Mouse (Mus musculus): ENCODE data around the gene Ube2j1.

Ube2j1 gene

DNA sequence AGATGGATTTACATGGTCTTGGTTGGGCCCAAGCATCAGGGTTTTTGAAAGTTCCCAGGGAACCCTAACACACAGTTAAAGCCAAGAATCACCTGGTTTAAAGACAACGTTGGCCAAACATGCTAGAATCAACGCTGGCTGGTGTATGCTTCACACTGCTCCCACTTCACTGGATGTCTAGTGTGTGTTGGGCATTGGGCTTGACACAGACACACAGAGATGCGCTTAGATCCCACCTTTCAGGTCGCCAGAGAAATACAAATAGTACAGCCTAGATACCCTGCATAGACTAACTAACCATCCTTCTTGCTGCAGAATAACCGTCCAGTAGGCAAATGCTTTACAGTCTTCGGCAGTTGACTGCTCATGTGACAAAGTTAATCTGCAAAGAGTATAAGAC lies 39.1 kb downstream of the Ube2j1 start:
- in situ Hi-C loops (cut with MboI, MseI): no loop called here

DNA sequence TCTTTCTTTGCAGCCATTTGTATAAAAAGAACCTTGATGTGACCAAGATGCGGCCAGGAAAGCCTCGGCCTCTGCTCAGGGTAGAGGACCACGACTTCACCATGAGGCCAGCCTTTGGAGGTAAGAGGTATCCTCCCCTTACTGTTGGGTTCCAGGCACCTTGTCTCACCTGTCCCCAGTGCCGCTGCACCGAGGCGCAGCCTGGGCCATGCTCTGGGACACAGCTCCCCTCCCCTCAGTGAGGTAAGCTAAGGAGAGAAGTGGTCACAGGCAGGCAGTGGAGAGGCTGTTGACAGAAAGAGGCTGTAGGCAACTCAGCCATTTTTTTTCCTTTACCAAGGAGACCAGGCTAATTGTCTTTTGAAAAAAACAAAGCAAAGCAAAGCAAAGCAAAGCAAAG lies 40.1 kb downstream of the Ube2j1 start:
- in situ Hi-C loops (cut with MboI, MseI): no loop called here

DNA sequence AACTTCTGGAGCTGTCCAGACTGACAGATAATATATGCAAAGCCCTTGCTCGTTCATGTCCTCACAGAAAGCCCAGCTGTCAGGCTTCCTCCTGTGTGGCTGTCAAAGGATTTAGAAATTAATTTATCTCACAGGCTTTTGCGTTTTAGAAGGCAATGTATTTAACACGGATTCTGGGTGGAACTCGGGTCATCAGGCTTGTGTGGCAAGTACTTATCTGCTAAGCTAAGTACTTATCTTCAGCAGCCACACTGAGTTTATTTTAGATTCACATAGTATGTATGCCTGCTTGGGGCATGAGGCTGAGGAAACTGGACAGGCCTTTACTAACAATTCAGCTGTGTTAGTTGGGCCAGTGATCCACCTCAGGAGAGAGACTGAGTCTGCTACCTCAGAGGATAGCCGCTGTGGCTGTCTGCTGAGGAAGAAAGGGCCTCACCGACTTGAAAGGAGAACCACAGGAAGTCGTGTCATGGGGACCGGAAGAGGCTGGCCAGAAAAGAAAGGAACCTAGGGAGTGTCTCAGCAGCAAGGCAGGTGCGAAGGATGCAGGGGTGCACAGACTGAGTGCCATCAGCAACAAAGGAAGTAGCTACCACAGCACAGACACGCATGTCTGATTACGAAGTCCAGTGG lies 41.4 kb downstream of the Ube2j1 start:
- in situ Hi-C loops (cut with MboI, MseI): no loop called here

DNA sequence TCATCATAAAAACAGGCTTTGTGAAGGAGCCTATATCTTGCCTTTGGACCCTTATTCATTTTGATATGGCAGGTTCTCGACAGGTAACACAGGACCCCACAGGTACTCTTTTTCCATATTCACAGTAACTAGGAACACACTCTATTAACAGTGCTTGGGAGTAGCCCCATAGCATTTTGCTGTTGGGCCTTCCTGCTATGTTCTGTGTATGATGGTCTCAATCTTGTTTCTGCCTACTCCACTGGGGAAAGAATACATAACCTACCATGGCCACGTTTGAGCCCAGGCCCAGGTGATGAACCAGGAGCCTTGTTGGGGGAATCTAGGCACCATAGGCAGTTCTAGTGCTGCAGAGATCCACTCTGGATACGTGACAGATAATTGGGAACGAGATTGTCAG lies 43.2 kb downstream of the Ube2j1 start:
- in situ Hi-C loops (cut with MboI, MseI): no loop called here

DNA sequence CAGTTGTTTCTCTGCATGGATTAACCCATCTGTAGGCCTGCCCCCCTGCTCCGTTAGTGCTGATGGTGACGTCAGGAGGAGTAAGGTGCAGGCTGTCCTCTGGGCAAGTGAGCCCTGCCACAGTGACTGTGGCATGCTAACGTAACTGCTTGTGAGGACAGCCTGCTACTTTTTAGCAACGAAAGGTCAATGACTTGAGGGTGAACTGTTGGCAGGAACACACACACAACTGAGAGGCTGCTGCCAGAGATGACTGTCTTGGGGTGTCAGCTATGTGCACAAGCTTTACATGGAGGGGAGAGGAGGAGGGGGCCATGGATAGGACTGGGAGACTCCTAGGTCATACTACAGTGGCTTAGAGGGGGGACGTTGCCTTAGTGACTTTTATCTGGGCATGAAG lies 43.6 kb downstream of the Ube2j1 start:
- in situ Hi-C loops (cut with MboI, MseI): no loop called here

DNA sequence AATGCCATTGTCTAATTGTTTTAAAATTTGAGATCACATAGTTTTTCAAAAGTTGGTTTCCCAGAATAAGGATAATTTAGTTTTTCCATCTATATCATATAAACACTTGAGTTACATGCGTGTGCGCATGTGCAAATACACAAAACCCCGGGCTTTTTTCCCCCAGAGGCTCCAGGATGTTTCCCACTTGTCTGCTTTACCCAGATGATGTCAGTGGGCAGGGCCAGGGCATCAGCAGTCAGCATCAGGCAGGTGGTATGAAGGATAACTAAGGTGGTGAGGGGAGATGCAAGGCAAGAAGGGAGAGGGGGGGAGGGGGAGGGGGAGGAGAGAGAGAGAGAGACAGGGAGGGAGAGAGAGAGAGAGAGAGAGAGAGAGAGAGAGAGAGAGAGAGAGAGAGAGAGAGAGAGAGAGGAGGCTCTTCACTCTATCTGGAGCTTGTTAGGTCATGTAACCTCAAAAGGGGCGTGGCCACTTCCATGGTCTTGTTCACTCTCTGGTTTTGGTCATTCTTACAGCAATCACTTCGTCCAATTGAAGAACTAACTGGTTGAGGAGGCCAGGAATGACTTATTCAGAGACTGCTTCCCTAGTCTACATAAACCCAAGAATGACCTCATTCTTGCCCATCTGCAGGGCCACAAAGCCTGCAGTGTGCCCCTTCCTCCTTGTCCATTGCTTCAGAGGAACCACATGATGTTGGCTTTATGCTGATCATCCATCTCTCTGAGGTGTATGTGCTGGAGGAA lies 44.7 kb downstream of the Ube2j1 start:
- in situ Hi-C loops (cut with MboI, MseI): no loop called here

DNA sequence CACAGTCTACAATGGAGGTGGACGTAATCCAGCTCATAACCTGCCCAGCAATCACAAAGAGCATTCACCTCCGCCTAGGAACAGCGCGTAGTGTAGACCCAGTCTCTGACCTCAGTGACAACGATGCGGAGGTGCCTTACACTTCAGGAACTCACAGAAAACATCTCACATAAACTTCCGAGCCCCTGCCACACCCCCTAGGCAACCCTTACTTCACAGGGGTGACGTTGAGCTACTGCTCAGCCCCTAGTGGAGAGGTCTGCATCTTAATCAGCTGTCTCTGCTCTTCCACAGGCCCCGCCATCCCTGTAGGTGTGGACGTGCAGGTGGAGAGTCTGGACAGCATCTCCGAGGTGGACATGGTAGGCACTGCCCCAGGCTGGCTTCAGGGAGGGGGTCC lies 45.9 kb downstream of the Ube2j1 start:
- in situ Hi-C loops (cut with MboI, MseI): no loop called here

DNA sequence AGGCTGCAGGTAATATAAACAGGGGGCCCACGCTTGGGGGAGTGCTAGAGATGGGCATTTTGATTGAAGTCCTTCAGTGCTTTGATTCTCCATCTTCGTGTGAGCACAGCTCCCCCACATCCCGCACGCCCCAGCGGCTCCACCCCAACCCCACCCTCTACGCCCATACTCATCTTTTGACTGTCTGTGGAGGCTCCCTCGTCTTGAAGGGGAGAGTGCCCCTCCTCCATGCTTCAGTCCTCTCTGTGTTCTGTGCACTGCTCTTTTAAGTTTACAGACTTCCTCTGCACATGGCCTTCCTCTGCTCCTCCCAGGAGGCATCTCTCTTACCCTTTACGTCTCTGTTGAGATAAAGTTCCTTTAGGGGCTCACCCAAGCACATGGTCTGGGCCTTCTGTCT lies 46.5 kb downstream of the Ube2j1 start:
- in situ Hi-C loops (cut with MboI, MseI): no loop called here

DNA sequence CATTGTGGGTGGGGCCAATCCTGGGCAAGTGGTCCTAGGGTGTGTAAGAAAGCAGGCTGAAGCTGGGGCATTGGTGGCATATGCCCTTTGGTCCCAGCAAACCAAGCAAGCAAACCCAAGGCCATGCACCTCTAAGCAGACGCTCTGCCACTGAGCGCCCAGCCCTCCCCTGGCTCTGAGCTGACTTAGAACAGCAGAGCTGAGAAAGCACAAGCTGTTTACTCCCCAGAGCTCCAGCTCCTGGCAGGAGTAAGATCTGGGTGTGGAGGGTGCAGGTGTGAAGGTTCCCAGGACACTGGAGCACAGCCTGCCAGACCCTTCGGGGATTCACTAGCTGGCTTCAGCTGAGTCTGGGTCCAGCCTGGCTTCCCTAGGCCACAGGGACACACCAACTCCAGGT lies 47.3 kb downstream of the Ube2j1 start:
- in situ Hi-C loops (cut with MboI, MseI): no loop called here

DNA sequence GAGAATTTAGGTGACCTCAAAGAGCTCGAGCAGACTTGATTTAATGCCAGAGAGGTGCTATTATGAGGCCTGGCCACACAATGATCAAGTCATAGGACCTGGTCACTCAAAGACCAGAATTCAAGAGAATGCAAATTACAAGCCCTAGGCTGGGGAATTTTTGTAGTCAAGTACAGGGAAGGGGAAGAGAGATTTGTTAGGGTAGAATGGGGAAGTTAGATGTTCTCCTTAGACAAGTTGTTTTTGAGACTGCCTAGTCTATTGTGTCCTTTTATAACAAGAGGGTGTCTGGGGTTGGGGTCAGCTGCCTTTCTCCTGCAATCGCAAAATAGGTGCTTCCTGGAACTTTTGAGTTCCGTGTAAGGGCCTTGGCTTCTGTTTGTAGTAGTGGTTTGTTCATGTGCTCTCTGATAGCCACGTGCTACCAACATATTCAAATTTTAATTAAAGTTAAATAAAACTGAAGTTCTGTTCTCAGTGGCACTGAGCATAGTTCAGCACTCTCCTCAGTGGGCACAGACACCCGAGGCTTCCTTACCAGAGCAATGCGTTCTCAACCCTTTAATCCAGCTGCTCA lies 68.0 kb downstream of the Ube2j1 start:
- in situ Hi-C loops (cut with MboI, MseI): no loop called here
